Mouse (Mus musculus) lung, postnatal 25 days (tissue): Measurements from ENCODE around the gene Epm2aip1.

Experiments used
- DNase-seq: peaks from one replicate; pipeline ENCODE4 v3.0.0; 2022; ENCODE audit warnings: low spot score

Gene Epm2aip1

DNA sequence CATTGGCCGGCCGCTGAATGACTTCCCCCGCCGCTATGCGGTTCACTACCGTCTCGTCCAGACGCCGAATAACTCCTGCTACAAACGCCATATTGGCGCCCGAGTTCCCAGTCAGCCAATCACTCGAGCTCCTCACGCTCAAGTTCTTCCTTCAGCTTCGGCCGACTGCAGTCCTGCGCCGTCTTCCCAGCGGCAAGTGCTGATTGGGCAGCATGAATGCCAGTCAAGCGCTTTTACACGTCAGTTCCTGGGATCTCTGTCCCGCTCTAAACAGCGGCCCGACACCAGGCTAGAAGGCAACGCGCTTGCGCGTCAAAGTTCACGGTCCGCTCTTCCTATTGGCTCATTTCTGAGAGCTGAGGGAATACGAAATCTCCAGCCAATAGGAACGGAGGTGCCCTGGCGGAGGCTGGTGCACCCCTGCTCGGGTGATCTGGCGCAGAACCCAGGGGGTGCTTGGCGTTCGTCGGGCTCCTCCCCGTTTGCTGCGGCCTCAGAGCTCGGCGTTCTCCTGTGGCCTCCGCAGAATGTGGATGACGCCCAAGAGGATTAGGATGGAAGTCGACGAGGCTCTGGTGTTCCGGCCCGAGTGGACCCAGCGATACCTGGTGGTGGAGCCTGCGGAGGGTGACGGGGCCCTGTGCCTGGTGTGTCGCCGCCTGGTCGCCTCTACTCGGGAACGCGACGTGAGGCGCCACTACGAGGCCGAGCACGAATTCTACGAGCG is at the start of gene Epm2aip1, which contains the start of gene Mlh1:
TSS of gene Epm2aip1 (plus strand) at position 496 of the 727 bp plus-strand sequence.
TSS of gene Mlh1 (minus strand) at position 358 of the 727 bp plus-strand sequence.
- DNase-seq, result peak; percentile 100

GRCm38 (mm10) chr9:111223406-111223805 is 48.3 kb upstream of the Epm2aip1 start:
- DNase-seq, result no peak

- no peak for DNase-seq
These were observed 43.3 kb upstream of the Epm2aip1 start for GRCm38 (mm10) chr9:111228446-111228845.

- no peak for DNase-seq
These were observed 37.0 kb upstream of the Epm2aip1 start for GRCm38 (mm10) chr9:111234701-111235100.

DNA sequence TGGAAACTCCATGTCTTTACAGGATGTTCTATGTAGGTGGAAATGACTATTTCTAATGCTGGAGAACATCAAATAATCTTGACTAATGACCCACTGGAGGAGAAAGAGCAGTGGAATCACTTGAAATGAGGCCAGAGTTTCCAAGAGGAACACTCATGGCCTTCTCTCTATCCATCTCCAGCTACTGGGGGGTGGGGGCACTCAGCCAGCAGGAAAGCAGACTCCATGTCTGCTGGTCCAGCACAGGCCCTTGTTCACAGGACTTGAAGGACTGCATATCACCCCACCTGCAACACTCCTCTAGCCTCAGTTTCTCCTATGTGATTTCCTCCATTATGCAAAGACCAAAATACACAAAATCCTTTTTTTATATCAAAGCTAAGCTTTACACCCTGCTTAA is 34.0 kb upstream of the Epm2aip1 start:
- DNase-seq, result no peak

GRCm38 (mm10) chr9:111239821-111240220 is 31.9 kb upstream of the Epm2aip1 start:
- DNase-seq, result no peak

- no peak for DNase-seq
These were observed 28.3 kb upstream of the Epm2aip1 start for GRCm38 (mm10) chr9:111243384-111243783.

DNA sequence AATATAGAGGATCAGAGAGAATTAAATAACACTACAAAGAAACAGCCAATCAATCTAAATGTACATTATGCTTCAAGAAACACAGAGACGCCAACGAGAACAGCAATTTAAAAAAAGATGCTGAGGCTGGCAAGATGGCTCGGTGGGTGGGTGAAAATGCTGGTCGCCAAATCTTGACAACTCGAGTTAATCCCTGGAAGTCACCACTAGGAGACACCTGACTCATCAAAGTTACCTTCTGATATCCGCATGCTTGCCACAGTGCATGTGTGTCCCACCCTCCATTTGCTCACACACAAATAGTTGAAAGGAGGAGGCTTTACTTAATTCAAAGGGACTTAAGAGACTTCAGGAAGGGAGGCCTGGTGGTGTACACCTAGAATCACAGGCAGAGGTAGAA is 26.2 kb upstream of the Epm2aip1 start:
- DNase-seq, result no peak

DNA sequence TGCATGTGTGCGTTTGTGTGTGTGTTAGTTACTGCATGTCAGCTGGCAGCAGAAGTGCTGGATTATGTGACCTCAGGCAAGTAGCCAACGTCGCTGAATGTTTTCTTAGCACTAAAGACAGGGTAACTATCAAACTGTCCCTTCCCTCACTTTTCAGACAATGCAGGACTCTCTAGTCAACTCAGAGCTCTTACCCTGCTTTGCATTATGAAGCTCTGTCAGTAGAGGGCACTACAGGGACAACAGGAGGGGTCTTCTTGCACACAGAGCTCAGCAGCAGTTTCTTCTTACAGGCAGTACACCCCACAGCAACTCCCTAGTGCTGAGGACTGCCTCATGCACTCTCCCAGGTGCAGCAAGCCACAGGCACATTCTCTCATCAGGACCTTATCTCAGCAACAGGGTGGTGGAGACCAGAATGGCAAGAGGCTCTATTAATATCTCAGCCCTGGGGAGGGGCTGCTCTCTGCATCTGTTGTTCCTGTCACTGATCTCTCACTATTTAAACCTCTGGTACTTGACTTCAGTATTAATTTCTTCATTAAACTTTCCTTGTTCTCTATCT is 24.0 kb upstream of the Epm2aip1 start:
- peak; percentile 8 for DNase-seq

- DNase-seq, result no peak
These were observed 19.4 kb upstream of the Epm2aip1 start for GRCm38 (mm10) chr9:111252161-111252869.

GRCm38 (mm10) chr9:111260360-111260985 is 11.3 kb upstream of the Epm2aip1 start:
- peak; percentile 36 for DNase-seq

DNA sequence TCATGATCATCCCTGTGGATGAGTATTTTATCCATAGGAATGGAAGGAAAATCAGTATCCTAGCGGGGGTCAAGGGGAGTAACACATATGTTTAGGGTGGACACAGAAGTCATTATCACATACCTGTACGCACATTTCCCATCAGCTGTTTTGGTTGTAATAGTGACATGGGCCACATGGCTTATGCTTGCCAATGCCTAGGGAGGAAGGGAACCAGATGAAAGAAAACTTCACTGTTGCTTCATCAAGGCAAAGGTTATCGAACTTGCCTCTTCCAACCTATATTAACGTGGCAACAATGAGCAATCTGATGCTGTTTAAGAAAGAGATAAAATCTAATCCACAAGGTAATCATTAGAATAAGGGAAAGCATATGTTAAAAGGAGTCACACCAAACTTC is 10.4 kb upstream of the Epm2aip1 start:
- DNase-seq, result no peak

DNA sequence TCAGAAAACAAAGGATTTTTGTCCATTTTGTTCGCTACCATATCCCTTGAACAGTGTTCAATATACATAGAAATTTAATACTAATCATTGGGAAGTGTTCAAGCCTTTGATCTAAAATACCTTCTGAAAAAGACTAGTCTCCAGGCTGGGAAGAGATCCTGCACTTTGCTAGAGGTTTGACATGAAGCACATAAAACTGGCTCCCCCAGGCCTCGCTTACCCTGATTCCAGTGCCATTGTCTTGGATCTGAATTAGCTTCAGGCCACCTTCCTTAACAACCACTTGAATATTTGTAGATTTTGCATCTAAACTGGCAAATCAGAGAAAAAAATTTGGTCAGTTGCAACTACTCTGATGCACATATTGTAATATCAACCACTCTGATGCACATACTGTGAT is 3.7 kb upstream of the Epm2aip1 start:
- DNase-seq, result no peak

- no peak for DNase-seq
These were observed 1.1 kb upstream of the Epm2aip1 start for GRCm38 (mm10) chr9:111270606-111271005.

DNA sequence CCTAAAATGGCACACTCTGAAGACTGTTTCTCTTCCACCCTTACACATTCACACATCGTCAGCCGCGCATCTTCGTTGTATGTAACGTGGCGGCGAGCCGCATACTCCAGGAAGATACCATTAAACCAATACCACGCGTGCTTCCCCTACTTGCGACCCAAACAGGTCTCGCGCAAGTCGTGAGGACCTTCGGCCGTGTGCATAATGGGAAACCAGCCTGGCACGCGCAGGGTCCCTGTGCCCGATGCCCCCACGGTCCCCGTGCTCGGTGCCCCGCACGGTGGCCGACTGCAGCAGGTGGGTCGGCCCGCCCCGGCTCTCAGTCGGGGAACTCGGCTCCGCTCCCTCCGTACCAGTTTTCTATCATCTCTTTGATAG is 684 bp upstream of the Epm2aip1 start:
- DNase-seq, result no peak

- peak; percentile 7 for DNase-seq
These were observed 627 bp downstream of the Epm2aip1 start for GRCm38 (mm10) chr9:111272356-111272755.

DNA sequence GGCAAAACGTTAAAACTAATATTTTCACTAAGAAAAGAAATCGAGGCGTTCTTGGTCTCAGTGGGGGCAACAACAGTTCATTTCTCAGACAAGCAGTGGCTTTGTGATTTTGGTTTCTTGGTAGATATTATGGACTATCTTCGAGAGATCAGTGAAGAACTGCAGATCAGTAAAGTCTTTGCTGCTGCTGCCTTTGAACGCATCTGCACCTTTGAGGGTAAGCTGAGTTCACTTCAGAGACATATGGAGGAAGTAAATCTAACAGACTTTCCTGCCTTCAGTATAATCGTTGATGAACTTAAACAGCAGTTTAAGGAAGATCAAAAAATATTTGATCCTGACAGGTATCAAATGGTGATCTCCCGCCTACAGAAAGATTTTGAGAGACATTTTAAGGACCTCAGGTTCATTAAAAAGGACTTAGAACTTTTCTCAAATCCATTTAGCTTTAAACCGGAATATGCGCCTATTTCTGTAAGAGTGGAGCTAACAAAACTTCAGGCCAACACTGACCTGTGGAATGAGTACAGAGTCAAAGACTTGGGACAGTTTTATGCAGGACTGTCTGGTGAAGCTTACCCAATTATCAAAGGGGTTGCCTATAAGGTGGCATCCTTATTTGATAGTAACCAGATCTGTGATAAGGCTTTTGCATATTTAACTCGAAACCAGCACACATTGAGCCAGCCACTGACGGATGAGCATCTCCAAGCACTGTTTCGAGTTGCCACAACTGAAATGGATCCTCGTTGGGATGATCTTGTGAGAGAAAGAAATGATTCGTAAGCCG is 1.5 kb downstream of the Epm2aip1 start:
- DNase-seq, result no peak

DNA sequence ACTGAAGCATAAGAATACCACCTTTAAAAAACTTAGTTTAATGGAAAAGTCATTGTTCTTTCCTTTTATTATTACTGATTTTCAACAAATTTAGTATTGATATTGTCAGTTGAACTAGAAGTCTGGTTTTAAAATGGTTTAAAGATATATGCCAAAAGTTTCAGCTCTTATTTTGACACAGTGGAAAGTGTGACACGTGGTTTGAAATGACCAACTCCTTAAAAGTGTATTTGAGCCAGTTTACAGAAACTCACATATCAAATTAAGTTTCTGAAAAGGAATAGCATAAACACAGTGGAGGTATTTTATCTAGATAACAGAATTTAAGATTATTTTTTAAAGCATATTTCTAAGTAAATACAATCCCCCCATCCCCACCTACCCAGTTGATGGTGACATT is 2.2 kb downstream of the Epm2aip1 start:
- no peak for DNase-seq

DNA sequence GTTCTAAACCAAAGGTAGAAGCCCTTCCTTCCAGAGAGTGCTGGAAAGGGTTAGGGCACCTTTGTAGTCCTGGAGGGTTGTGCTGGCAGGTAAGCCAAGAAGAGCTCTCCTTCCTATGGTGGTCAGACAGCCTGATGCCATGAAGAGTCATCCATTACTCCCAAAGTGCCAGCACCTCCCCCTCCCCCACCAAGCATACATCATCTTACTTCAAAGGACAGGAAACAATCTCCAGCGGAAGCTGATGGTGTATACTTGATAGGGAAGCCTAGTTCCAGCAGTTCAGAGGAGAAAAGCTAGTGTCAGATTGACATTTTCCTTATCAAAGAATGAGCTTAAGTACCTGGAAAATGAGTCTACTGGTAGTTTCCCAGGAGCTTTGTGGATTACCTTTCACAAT is 3.4 kb downstream of the Epm2aip1 start:
- DNase-seq, result peak; percentile 29

DNA sequence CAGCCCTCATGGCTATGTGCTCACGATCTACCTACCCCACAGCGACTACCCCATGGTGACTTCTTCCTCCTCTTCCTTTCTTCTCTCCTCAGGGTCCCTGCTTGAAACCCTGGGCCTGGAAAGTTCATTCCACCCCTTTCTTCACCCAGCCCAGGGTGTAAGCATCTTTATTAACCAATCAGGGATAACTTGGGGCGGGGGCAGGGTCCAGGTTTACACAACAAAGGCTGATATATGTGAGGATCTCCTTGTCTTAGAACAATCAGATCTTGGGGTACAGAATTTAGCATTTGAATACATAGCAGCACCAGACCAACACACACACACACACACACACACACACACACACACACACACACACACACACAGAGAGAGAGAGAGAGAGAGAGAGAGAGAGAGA is 13.3 kb downstream of the Epm2aip1 start:
- no peak for DNase-seq

GRCm38 (mm10) chr9:111285676-111286075 is 13.9 kb downstream of the Epm2aip1 start:
- no peak for DNase-seq

- no peak for DNase-seq
These were observed 14.7 kb downstream of the Epm2aip1 start for GRCm38 (mm10) chr9:111286468-111286867.
